Mouse (Mus musculus) colon, adult 2 months (tissue): ENCODE results near the gene Jade1. TPM values are rescaled to one million over a fixed set of nuclear protein-coding genes. Genes with fewer than 3 reads are reported as not detected.

Experiments
- polyA plus RNA-seq: library from polyadenylated mRNA; depleted of rRNA; stranded (reverse); fragments of >200 nt; gene quantifications from 2 replicates; pipeline ENCODE4 v1.2.3, GENCODE M21; 2012; rRNA removed

The Jade1 gene
- polyA plus RNA-seq = 25.6 and 45.4 TPM in 2 replicates

DNA sequence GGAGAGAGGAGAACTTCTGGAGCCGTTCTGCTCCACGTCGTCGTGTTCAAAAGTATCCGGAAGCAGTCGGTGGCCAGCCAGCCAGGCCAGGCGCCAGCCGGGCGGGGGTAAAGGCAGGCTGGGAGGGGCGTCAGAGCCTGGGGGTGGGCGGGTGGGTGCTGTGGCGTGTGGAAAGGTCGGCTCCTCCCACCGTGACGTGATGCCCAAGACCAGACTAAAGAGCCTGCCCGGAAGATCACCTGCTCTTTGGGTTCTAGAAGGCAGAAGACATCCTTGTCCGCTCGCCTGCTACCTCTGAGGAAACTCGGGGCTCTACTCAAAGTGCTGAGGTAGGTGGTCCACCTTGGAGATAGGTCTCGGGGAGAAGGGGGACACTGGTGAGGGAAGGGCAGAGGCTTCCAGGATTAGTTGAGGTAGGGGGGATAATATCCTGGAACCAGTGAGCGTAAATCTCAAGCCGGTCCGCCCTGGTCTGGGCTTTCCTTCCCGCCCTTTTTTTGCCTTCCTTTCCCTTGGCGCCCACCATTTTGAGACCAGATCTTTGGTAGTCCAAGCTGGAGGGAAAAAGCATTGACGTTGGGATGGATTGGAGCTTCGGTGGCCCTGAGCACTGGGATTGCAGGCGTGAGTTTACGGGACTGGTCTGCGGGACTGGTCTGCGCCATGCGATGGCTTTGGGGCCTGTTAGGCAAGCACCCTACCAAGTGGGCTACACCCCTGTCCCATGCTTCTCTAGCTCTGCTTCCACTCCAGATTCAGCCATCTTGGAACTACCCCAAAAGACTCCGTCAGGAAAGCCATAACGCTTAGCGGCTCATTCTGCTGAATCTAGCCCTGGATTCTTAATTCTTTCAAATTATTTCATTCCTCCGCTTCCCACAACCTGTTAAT is at the start of gene Jade1:
Gene Jade1, plus strand, starts transcription at position 241 of the 891 bp plus-strand sequence.

Other genes with a start within 250 kb of the Jade1 start
- 5.1 and 6.7 TPM in 2 replicates for gene Sclt1, start 186.8 kb downstream of the Jade1 start, polyA plus RNA-seq
- 0.44 and 0.88 TPM in 2 replicates for gene D3Ertd751e, start 186.9 kb downstream of the Jade1 start, polyA plus RNA-seq